Mouse (Mus musculus): Measurements from ENCODE around the gene Fam189a1. TPM values are rescaled to one million over a fixed set of nuclear protein-coding genes. Genes with fewer than 3 reads are reported as not detected.

The Fam189a1 gene
- polyA plus RNA-seq, 1 experiment from 2014 or later: 2.7 TPM

- H3K9ac ChIP-seq (ENCODE audit: low read length): no peak overlapping the region
- no peaks in the 10 kb centered on the region for H3K36me3 ChIP-seq (ENCODE audit: control insufficient read depth, insufficient read depth, low read length)
- H3K27ac ChIP-seq (ENCODE audit: low read depth, low read length): no peak overlapping the region
- H3K9me3 ChIP-seq (ENCODE audit: control insufficient read depth, low read length): no peaks in the 10 kb centered on the region
- peak; percentile 53 for ATAC-seq (replicated peaks; ENCODE audit: low FRiP score)
- DNase-seq (ENCODE audit: low spot score): no peak
- 40% methylated on average over 10 of the region's 10 CpGs for WGBS
- H3K4me3 ChIP-seq (ENCODE audit: low read depth, low read length): no peak overlapping the region
- 0 out of 2 replicates have a peak overlapping the region, but pooled peaks have one; percentile 8 for H3K4me2 ChIP-seq (ENCODE audit: low read depth, low read length, severe bottlenecking)
- no peaks in the 10 kb centered on the region for H3K27me3 ChIP-seq (ENCODE audit: control insufficient read depth, insufficient read depth, low read length)
- H3K4me1 ChIP-seq (replicated peaks; ENCODE audit: control insufficient read depth, insufficient read depth, low read length): peaks cover 5% of the 10 kb centered on the region; the same call in 1 of the 2 replicates
Observed at GRCm38 (mm10) chr7:64840946-64841659, 315.3 kb downstream of the Fam189a1 start.

- Histone ChIP-seq H3K4me2 (ENCODE audit: low read depth, low read length, severe bottlenecking) (peak overlapping the region; percentile 60; the same call in 1 of the 2 replicates), H3K27me3 (ENCODE audit: control insufficient read depth, insufficient read depth, low read length) (no peaks in the 10 kb centered on the region), H3K4me1 (replicated peaks; ENCODE audit: control insufficient read depth, insufficient read depth, low read length) (peaks cover 5% of the 10 kb centered on the region; the same call in 1 of the 2 replicates), H3K4me3 (ENCODE audit: low read depth, low read length) (no peak overlapping the region), H3K9ac (ENCODE audit: low read length) (no peak overlapping the region), H3K36me3 (ENCODE audit: control insufficient read depth, insufficient read depth, low read length) (no peaks in the 10 kb centered on the region), H3K27ac (ENCODE audit: low read depth, low read length) (no peak overlapping the region), H3K9me3 (ENCODE audit: control insufficient read depth, low read length) (no peaks in the 10 kb centered on the region)
- 76% methylated on average over 1 of the region's 1 CpGs for WGBS
- DNase-seq (ENCODE audit: low spot score): no peak
- ATAC-seq (replicated peaks; ENCODE audit: low FRiP score): no peak
Observed at GRCm38 (mm10) chr7:64840576-64840895, 315.8 kb downstream of the Fam189a1 start.

- H3K9ac ChIP-seq (ENCODE audit: low read length): peak overlapping the region; percentile 39; the same call in 1 of the 2 replicates
- H3K27ac ChIP-seq (ENCODE audit: low read depth, low read length): no peak overlapping the region
- DNase-seq (ENCODE audit: low spot score): peak; percentile 73
- WGBS: 2% methylated on average over 21 of the region's 21 CpGs
- no peaks in the 10 kb centered on the region for H3K36me3 ChIP-seq (ENCODE audit: control insufficient read depth, insufficient read depth, low read length)
- peak overlapping the region; percentile 27 for H3K4me3 ChIP-seq (ENCODE audit: low read depth, low read length)
- peak overlapping the region; percentile 60 for H3K4me2 ChIP-seq (ENCODE audit: low read depth, low read length, severe bottlenecking)
- H3K9me3 ChIP-seq (ENCODE audit: control insufficient read depth, low read length): no peaks in the 10 kb centered on the region
- no peaks in the 10 kb centered on the region for H3K27me3 ChIP-seq (ENCODE audit: control insufficient read depth, insufficient read depth, low read length)
- peaks cover 5% of the 10 kb centered on the region; the same call in 1 of the 2 replicates for H3K4me1 ChIP-seq (replicated peaks; ENCODE audit: control insufficient read depth, insufficient read depth, low read length)
- ATAC-seq (replicated peaks; ENCODE audit: low FRiP score): peak; percentile 86
Observed at GRCm38 (mm10) chr7:64839801-64840575, 316.4 kb downstream of the Fam189a1 start.

GRCm38 (mm10) chr7:64839281-64839680 is 317.1 kb downstream of the Fam189a1 start:
- Histone ChIP-seq H3K4me2 (ENCODE audit: low read depth, low read length, severe bottlenecking) (peak overlapping the region; percentile 60), H3K4me3 (ENCODE audit: low read depth, low read length) (no peak overlapping the region), H3K27me3 (ENCODE audit: control insufficient read depth, insufficient read depth, low read length) (no peaks in the 10 kb centered on the region), H3K36me3 (ENCODE audit: control insufficient read depth, insufficient read depth, low read length) (no peaks in the 10 kb centered on the region), H3K27ac (ENCODE audit: low read depth, low read length) (no peak overlapping the region), H3K9me3 (ENCODE audit: control insufficient read depth, low read length) (no peaks in the 10 kb centered on the region), H3K4me1 (replicated peaks; ENCODE audit: control insufficient read depth, insufficient read depth, low read length) (peaks cover 5% of the 10 kb centered on the region; the same call in 1 of the 2 replicates), H3K9ac (ENCODE audit: low read length) (no peak overlapping the region)
- 47% methylated on average over 2 of the region's 2 CpGs for WGBS
- ATAC-seq (replicated peaks; ENCODE audit: low FRiP score) (no peak), DNase-seq (ENCODE audit: low spot score) (no peak)

- H3K9me3 ChIP-seq (ENCODE audit: control insufficient read depth, low read length): no peaks in the 10 kb centered on the region
- H3K9ac ChIP-seq (ENCODE audit: low read length): no peak overlapping the region
- no peaks in the 10 kb centered on the region for H3K36me3 ChIP-seq (ENCODE audit: control insufficient read depth, insufficient read depth, low read length)
- no peak overlapping the region for H3K27ac ChIP-seq (ENCODE audit: low read depth, low read length)
- H3K4me1 ChIP-seq (replicated peaks; ENCODE audit: control insufficient read depth, insufficient read depth, low read length): no peaks in the 10 kb centered on the region
- H3K27me3 ChIP-seq (ENCODE audit: control insufficient read depth, insufficient read depth, low read length): no peaks in the 10 kb centered on the region
- H3K4me2 ChIP-seq (ENCODE audit: low read depth, low read length, severe bottlenecking): no peak overlapping the region
- DNase-seq (ENCODE audit: low spot score) (no peak), ATAC-seq (replicated peaks; ENCODE audit: low FRiP score) (no peak)
- no peak overlapping the region for H3K4me3 ChIP-seq (ENCODE audit: low read depth, low read length)
- 58% methylated on average over 5 of the region's 5 CpGs for WGBS
Observed at GRCm38 (mm10) chr7:64830214-64830995, 326.0 kb downstream of the Fam189a1 start.

GRCm38 (mm10) chr7:64821081-64821480 is 335.3 kb downstream of the Fam189a1 start:
- Histone ChIP-seq H3K4me3 (ENCODE audit: low read depth, low read length) (no peak overlapping the region), H3K27ac (ENCODE audit: low read depth, low read length) (no peak overlapping the region), H3K36me3 (ENCODE audit: control insufficient read depth, insufficient read depth, low read length) (no peaks in the 10 kb centered on the region), H3K9me3 (ENCODE audit: control insufficient read depth, low read length) (no peaks in the 10 kb centered on the region), H3K4me2 (ENCODE audit: low read depth, low read length, severe bottlenecking) (no peak overlapping the region), H3K4me1 (replicated peaks; ENCODE audit: control insufficient read depth, insufficient read depth, low read length) (no peaks in the 10 kb centered on the region), H3K27me3 (ENCODE audit: control insufficient read depth, insufficient read depth, low read length) (no peaks in the 10 kb centered on the region), H3K9ac (ENCODE audit: low read length) (no peak overlapping the region)
- ATAC-seq (replicated peaks; ENCODE audit: low FRiP score) (no peak), DNase-seq (ENCODE audit: low spot score) (no peak)
- WGBS: 77% methylated on average over 5 of the region's 5 CpGs

GRCm38 (mm10) chr7:64819683-64820082 is 336.7 kb downstream of the Fam189a1 start:
- Histone ChIP-seq H3K9me3 (ENCODE audit: control insufficient read depth, low read length) (no peaks in the 10 kb centered on the region), H3K4me1 (replicated peaks; ENCODE audit: control insufficient read depth, insufficient read depth, low read length) (no peaks in the 10 kb centered on the region), H3K27me3 (ENCODE audit: control insufficient read depth, insufficient read depth, low read length) (no peaks in the 10 kb centered on the region), H3K4me2 (ENCODE audit: low read depth, low read length, severe bottlenecking) (no peak overlapping the region), H3K9ac (ENCODE audit: low read length) (no peak overlapping the region), H3K4me3 (ENCODE audit: low read depth, low read length) (no peak overlapping the region), H3K36me3 (ENCODE audit: control insufficient read depth, insufficient read depth, low read length) (no peaks in the 10 kb centered on the region), H3K27ac (ENCODE audit: low read depth, low read length) (no peak overlapping the region)
- ATAC-seq (replicated peaks; ENCODE audit: low FRiP score): no peak
- no peak for DNase-seq (ENCODE audit: low spot score)
- 90% methylated on average over 9 of the region's 9 CpGs for WGBS

GRCm38 (mm10) chr7:64808876-64809275 is 347.5 kb downstream of the Fam189a1 start:
- H3K4me3 ChIP-seq (ENCODE audit: low read depth, low read length): no peak overlapping the region
- WGBS: 44% methylated on average over 6 of the region's 6 CpGs
- no peak overlapping the region for H3K4me2 ChIP-seq (ENCODE audit: low read depth, low read length, severe bottlenecking)
- ATAC-seq (replicated peaks; ENCODE audit: low FRiP score) (0 out of 2 replicates have a peak, but pooled peaks have one; percentile 18), DNase-seq (ENCODE audit: low spot score) (peak; percentile 54)
- 0 out of 2 replicates have a peak, but pooled peaks cover 3% of the 10 kb centered on the region for H3K4me1 ChIP-seq (replicated peaks; ENCODE audit: control insufficient read depth, insufficient read depth, low read length)
- no peaks in the 10 kb centered on the region for H3K9me3 ChIP-seq (ENCODE audit: control insufficient read depth, low read length)
- H3K27ac ChIP-seq (ENCODE audit: low read depth, low read length): no peak overlapping the region
- no peak overlapping the region for H3K9ac ChIP-seq (ENCODE audit: low read length)
- no peaks in the 10 kb centered on the region for H3K27me3 ChIP-seq (ENCODE audit: control insufficient read depth, insufficient read depth, low read length)
- H3K36me3 ChIP-seq (ENCODE audit: control insufficient read depth, insufficient read depth, low read length): no peaks in the 10 kb centered on the region
